Mouse (Mus musculus) testis, adult 2 months (tissue): ENCODE results near the gene Zfp444.

Experiments
- CTCF ChIP-seq: fragments of 200-500 bp; IDR thresholded peaks from 2 replicates; pipeline ENCODE4 v1.5.1; 2012; ENCODE audit warnings: low read depth, mild to moderate bottlenecking, inconsistent platforms, low read length, moderate library complexity; ENCODE audit not compliant: control insufficient read depth, insufficient read depth, insufficient replicate concordance
- POLR2A ChIP-seq: fragments of 200-500 bp; IDR thresholded peaks from 2 replicates; pipeline ENCODE4 v1.6.1; 2012; ENCODE audit warnings: low read depth, mild to moderate bottlenecking, inconsistent platforms, low read length, moderate library complexity; ENCODE audit not compliant: control insufficient read depth

GRCm38 (mm10) chr7:6151266-6151665, 20.8 kb upstream of the Zfp444 start:
- TF ChIP-seq CTCF (no peak), POLR2A (no peak)
